Mouse (Mus musculus) neural tube, embryonic 15.5 days (tissue): Measurements from ENCODE around the gene Senp6. TPM values are rescaled to one million over a fixed set of nuclear protein-coding genes. Genes with fewer than 3 reads are reported as not detected.
"Not testable (repeated sequence)": the region's sequence is repeated elsewhere in the genome, so short reads cannot be mapped to it uniquely, and the experiment has no call there.

ENCODE experiments used
- ATAC-seq: fragments of 200-750 bp; cut with Nextera tagmentation; 2 replicates; pipeline ENCODE4 v1.8.0; 2017; ENCODE audit warnings: mild to moderate bottlenecking, moderate TSS enrichment, moderate library complexity; ENCODE audit not compliant: low FRiP score
- H3K27ac ChIP-seq: fragments of 300-500 bp; sonication (generic); replicated peaks from 2 replicates; pipeline ENCODE4 v1.5.1; 2015; ENCODE audit warnings: mild to moderate bottlenecking, inconsistent platforms
- H3K27me3 ChIP-seq: fragments of 300-500 bp; sonication (generic); replicated peaks from 2 replicates; pipeline ENCODE4 v1.6.1; 2015; ENCODE audit warnings: inconsistent platforms
- H3K36me3 ChIP-seq: fragments of 300-500 bp; sonication (generic); 2 replicates; pipeline ENCODE4 v1.6.1; 2015; ENCODE audit warnings: inconsistent platforms
- H3K4me1 ChIP-seq: fragments of 300-500 bp; sonication (generic); 2 replicates; pipeline ENCODE4 v1.6.1; 2015; ENCODE audit warnings: inconsistent platforms
- H3K4me2 ChIP-seq: fragments of 300-500 bp; sonication (generic); 2 replicates; pipeline ENCODE4 v1.6.1; 2015; ENCODE audit warnings: inconsistent platforms, mild to moderate bottlenecking, moderate library complexity
- H3K4me3 ChIP-seq: fragments of 300-500 bp; sonication (generic); replicated peaks from 2 replicates; pipeline ENCODE4 v1.5.1; 2015; ENCODE audit warnings: mild to moderate bottlenecking, inconsistent platforms
- H3K9ac ChIP-seq: fragments of 300-500 bp; sonication (generic); replicated peaks from 2 replicates; pipeline ENCODE4 v1.6.1; 2015; ENCODE audit warnings: mild to moderate bottlenecking, inconsistent platforms
- H3K9me3 ChIP-seq: fragments of 300-500 bp; sonication (generic); replicated peaks from 2 replicates; pipeline ENCODE4 v1.6.1; 2016; ENCODE audit warnings: inconsistent platforms
- WGBS: fragments of 180-500 bp; shearing (Covaris S2); methylation state at CpG from one replicate; pipeline ENCODE4 v1.1.7; 2015; ENCODE audit warnings: mixed read lengths; 5-methylcytosine and 5-hydroxymethylcytosine counted together
- polyA plus RNA-seq: library from polyadenylated mRNA; unstranded; fragments of >200 nt; fragmentation: Nextera tagmentation; extraction: Ambion mirVana; gene quantifications from 2 replicates; pipeline ENCODE4 v1.2.1, GENCODE M21; 2015

Gene Senp6
- polyA plus RNA-seq = 46.6 and 47.9 TPM in 2 replicates

DNA sequence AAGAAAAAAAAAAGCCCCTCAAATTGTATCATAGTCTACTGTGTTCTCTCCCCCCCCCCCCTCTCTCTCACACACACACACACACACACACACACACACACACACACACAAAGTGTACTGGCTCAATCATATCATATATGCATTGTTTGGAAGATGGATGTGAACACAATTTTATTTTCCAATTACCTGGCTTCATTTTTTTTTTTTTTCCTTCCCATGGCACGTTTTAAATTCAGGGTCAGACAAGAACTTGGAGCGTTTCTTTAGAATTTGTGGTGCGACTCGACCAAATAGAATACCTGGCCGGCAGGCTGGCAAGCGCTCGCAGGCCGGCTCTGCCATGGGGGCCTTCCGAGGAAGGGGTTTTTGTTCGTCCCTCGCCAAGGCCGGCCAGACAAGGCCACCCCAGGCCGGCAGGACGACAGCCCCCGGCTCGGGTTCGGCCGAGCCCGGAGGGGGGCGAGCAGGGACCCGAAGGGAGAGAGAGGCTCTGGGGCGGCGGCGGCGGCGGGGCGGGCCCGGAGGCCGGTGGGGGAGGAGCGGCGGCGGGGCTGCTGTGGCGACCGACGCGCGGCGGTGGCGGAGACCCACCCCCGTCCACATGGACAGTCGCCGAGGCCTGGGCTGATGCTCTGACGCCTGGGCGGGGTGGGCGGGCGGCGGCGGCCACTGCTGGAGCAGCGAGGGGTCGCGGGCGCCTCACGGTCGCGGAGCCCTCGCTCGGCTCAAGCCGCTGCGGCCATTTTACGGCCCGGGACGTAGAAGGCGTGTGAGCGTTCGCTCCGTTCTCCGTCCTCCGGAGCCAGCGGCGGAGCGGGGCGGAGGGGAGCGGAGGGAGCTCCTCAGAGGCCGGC, at the start of gene Senp6:
Gene Senp6, plus strand, starts transcription at position 537 of the 854 bp plus-strand sequence.
- H3K9me3 ChIP-seq = no peaks in the 10 kb centered on the region
- H3K36me3 ChIP-seq = no peaks in the 10 kb centered on the region
- peak within 1 kb of the TSS; percentile 89 for H3K4me3 ChIP-seq
- peak within 1 kb of the TSS; percentile 99 for H3K9ac ChIP-seq
- H3K4me2 ChIP-seq = peak within 1 kb of the TSS; percentile 62
- ATAC-seq = peak; percentile 90
- H3K27me3 ChIP-seq = no peaks in the 10 kb centered on the region
- peak within 1 kb of the TSS; percentile 100 for H3K27ac ChIP-seq
- WGBS = under 1% methylated on average over 44 of the region's 74 CpGs
- H3K4me1 ChIP-seq = peaks cover 23% of the 10 kb centered on the region

GRCm38 (mm10) chr9:80020429-80020828, 46.3 kb upstream of the Senp6 start:
- Histone ChIP-seq H3K27ac (no peak overlapping the region), H3K4me2 (no peak overlapping the region), H3K36me3 (no peaks in the 10 kb centered on the region), H3K9me3 (no peaks in the 10 kb centered on the region), H3K9ac (no peak overlapping the region), H3K27me3 (no peaks in the 10 kb centered on the region), H3K4me3 (no peak overlapping the region), H3K4me1 (no peaks in the 10 kb centered on the region)
- 58% methylated on average over 3 of the region's 3 CpGs for WGBS
- ATAC-seq = no peak

- Histone ChIP-seq H3K9ac (no peak overlapping the region), H3K27ac (no peak overlapping the region)
Measured at GRCm38 (mm10) chr9:80021648-80022047, 45.1 kb upstream of the Senp6 start.

GRCm38 (mm10) chr9:80022821-80023220, 43.9 kb upstream of the Senp6 start:
- no peaks in the 10 kb centered on the region for H3K36me3 ChIP-seq
- no peak overlapping the region for H3K4me2 ChIP-seq
- H3K4me3 ChIP-seq = no peak overlapping the region
- H3K27ac ChIP-seq = no peak overlapping the region
- 72% methylated on average over 8 of the region's 8 CpGs for WGBS
- no peaks in the 10 kb centered on the region for H3K9me3 ChIP-seq
- H3K4me1 ChIP-seq = no peaks in the 10 kb centered on the region
- no peak for ATAC-seq
- H3K27me3 ChIP-seq = no peaks in the 10 kb centered on the region
- no peak overlapping the region for H3K9ac ChIP-seq

More at GRCm38 (mm10) chr9:80021648-80022047, 45.1 kb upstream of the Senp6 start:
- no peaks in the 10 kb centered on the region for H3K4me1 ChIP-seq
- ATAC-seq = no peak
- no peaks in the 10 kb centered on the region for H3K9me3 ChIP-seq
- H3K36me3 ChIP-seq = no peaks in the 10 kb centered on the region
- no peak overlapping the region for H3K4me3 ChIP-seq
- H3K4me2 ChIP-seq = no peak overlapping the region
- H3K27me3 ChIP-seq = no peaks in the 10 kb centered on the region
- 41% methylated on average over 1 of the region's 1 CpGs for WGBS

DNA sequence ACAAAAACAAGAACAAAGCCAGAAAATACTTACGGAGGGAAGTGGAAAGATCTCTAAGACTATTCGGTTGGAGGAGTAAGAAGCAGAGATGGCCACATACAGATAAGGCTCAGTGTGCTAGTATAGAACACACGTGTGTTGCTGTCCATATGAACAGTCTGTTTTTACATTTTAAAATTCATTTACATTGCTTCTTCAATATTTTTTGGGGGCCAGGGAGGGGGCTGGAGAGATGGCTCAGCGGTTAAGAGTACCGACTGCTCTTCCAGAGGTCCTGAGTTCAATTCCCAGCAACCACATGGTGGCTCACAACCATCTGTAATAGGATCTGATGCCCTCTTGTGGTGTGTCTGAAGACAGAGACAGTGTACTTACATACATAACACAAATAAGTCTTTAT, 41.4 kb upstream of the Senp6 start:
- H3K4me1 ChIP-seq, H3K27ac ChIP-seq, H3K27me3 ChIP-seq, H3K4me3 ChIP-seq, ATAC-seq, H3K9me3 ChIP-seq, H3K4me2 ChIP-seq, H3K9ac ChIP-seq, H3K36me3 ChIP-seq: not testable (repeated sequence)
- WGBS = 92% methylated on average over 5 of the region's 5 CpGs

DNA sequence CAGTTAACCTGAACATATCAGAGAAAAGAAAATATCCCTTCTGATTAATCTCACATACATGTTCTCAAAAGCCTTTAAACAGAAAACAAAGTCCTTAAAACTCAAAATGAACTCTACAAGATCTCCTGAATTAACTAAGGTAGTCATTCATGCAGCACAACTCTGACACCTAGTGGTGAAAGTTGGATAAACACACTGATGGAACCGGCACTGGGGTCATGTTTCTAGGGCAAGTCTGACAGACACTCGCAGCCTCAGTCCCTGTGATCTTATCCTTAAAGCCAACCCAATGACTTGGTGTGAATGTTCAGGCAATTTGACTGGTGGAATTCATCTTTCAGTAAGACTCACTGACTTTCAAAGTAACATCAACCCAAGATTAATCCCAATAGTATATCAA, 40.7 kb upstream of the Senp6 start:
- Histone ChIP-seq H3K9ac (no peak overlapping the region), H3K9me3 (no peaks in the 10 kb centered on the region), H3K4me1 (no peaks in the 10 kb centered on the region), H3K4me2 (no peak overlapping the region), H3K27ac (no peak overlapping the region), H3K4me3 (no peak overlapping the region), H3K27me3 (no peaks in the 10 kb centered on the region), H3K36me3 (no peaks in the 10 kb centered on the region)
- no peak for ATAC-seq
- WGBS = 3% methylated on average over 2 of the region's 2 CpGs

DNA sequence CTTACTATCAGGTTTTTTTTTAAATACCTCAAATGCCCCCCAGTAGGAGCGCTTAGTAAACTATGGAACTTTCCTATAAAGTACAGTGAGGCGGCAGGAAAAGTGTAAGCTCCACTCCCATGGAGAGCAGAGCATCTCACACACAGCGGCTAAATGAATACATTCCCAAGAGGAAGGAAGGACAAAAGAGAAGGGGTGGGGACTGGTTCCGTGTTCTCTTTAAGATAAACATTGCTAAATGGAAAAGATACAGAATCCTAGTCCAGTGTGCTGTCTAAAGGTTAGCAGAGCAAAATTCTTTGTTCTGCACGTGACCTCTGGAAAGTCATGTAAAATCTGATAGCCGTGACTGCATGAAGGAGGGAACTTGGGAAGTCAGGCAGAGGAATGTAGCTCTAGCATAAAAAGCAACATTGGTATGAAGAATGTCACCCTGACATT, 40.1 kb upstream of the Senp6 start:
- H3K4me3 ChIP-seq = no peak overlapping the region
- H3K9ac ChIP-seq = no peak overlapping the region
- no peaks in the 10 kb centered on the region for H3K27me3 ChIP-seq
- H3K4me2 ChIP-seq = no peak overlapping the region
- H3K9me3 ChIP-seq = no peaks in the 10 kb centered on the region
- no peak overlapping the region for H3K27ac ChIP-seq
- WGBS = 75% methylated on average over 6 of the region's 6 CpGs
- H3K36me3 ChIP-seq = no peaks in the 10 kb centered on the region
- H3K4me1 ChIP-seq = no peaks in the 10 kb centered on the region
- no peak for ATAC-seq

- Histone ChIP-seq H3K4me3 (no peak overlapping the region), H3K36me3 (no peaks in the 10 kb centered on the region)
Measured at GRCm38 (mm10) chr9:80037262-80037996, 29.3 kb upstream of the Senp6 start.

GRCm38 (mm10) chr9:80037997-80038383, 28.7 kb upstream of the Senp6 start:
- Histone ChIP-seq H3K4me2 (no peak overlapping the region), H3K4me1 (no peaks in the 10 kb centered on the region), H3K9ac (no peak overlapping the region), H3K9me3 (no peaks in the 10 kb centered on the region), H3K27ac (no peak overlapping the region), H3K36me3 (no peaks in the 10 kb centered on the region), H3K4me3 (no peak overlapping the region), H3K27me3 (no peaks in the 10 kb centered on the region)
- ATAC-seq = no peak

More at GRCm38 (mm10) chr9:80037262-80037996, 29.3 kb upstream of the Senp6 start:
- no peak overlapping the region for H3K4me2 ChIP-seq
- no peaks in the 10 kb centered on the region for H3K27me3 ChIP-seq
- H3K9me3 ChIP-seq = no peaks in the 10 kb centered on the region
- no peaks in the 10 kb centered on the region for H3K4me1 ChIP-seq
- H3K9ac ChIP-seq = no peak overlapping the region
- ATAC-seq = no peak
- no peak overlapping the region for H3K27ac ChIP-seq
- 92% methylated on average over 13 of the region's 13 CpGs for WGBS

DNA sequence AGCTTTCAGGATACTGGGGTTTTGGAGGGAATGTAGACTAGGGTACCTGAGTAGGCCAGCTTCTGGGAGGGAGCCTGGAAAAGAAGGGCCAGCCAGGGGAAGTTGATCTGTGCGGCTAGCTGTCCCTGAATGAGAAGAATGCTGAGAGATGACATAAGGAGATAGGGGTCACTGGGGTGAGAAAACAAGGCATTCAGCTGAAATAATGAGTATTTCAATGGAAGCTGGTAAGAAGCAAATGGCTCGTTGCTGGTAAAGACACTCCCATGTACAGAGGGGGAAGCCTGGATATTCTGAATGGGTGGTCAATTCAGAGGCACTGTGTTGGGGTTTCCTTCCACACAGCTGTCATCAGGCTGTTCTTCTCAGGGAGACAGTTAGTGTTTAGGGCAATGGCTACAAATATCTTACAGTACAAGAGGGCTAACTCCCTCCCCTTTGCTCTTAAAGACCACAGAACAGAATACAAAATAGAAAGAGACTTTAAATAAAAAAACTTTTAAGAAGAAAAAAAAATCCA, 27.3 kb upstream of the Senp6 start:
- no peak overlapping the region for H3K4me2 ChIP-seq
- no peaks in the 10 kb centered on the region for H3K27me3 ChIP-seq
- ATAC-seq = no peak
- no peaks in the 10 kb centered on the region for H3K9me3 ChIP-seq
- no peak overlapping the region for H3K9ac ChIP-seq
- H3K4me1 ChIP-seq = no peaks in the 10 kb centered on the region
- no peaks in the 10 kb centered on the region for H3K36me3 ChIP-seq
- no peak overlapping the region for H3K27ac ChIP-seq
- WGBS = 9% methylated on average over 2 of the region's 2 CpGs
- no peak overlapping the region for H3K4me3 ChIP-seq

- H3K9ac ChIP-seq, ATAC-seq, H3K9me3 ChIP-seq, H3K27ac ChIP-seq, H3K4me3 ChIP-seq, H3K27me3 ChIP-seq, H3K36me3 ChIP-seq, H3K4me2 ChIP-seq, H3K4me1 ChIP-seq: not testable (repeated sequence)
- WGBS = 82% methylated on average over 4 of the region's 4 CpGs
Measured at GRCm38 (mm10) chr9:80044301-80044700, 22.4 kb upstream of the Senp6 start.

- not testable (repeated sequence) for H3K27ac ChIP-seq, H3K27me3 ChIP-seq, H3K9me3 ChIP-seq, ATAC-seq, H3K36me3 ChIP-seq, H3K9ac ChIP-seq, H3K4me2 ChIP-seq, H3K4me1 ChIP-seq, H3K4me3 ChIP-seq
- WGBS = 37% methylated on average over 5 of the region's 5 CpGs
Measured at GRCm38 (mm10) chr9:80049271-80049670, 17.4 kb upstream of the Senp6 start.
